Mouse (Mus musculus): ENCODE data around the gene Olfr1412.

DNA sequence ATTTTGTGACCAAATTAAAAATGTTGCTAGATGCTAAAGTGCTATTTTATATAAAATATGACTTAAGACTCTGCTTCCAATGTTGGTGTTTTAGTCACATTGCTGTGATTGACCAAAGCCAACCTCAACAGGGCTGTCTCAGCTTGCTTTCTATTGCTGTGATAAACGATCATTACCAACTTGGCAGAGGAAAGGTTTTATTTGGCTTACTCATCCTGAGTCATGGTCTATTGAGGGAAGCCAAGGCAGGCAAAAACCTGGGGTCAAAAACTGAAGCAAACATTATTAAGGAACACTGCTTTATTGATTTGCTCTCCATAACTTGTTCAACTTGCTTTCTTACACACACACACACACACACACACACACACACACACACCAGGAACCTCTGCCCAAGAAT is 30.5 kb downstream of the Olfr1412 start:
- TF ChIP-seq TAL1 (conservative IDR thresholded peaks at IDR 0.05; ENCODE audit: low read depth, low read length) (no peak), CTCF (IDR thresholded peaks at IDR 0.05; ENCODE audit: low read depth, low read length) (no peak), GATA1 (IDR thresholded peaks at IDR 0.05; ENCODE audit: borderline replicate concordance, low read length) (no peak)

Data from G1E (cell line).